Mouse (Mus musculus): Measurements from ENCODE around the gene Kras. TPM values are rescaled to one million over a fixed set of nuclear protein-coding genes. Genes with fewer than 3 reads are reported as not detected.
A peak's percentile ranks its signal among the peaks of the same experiment; 100 is the strongest.

Gene Kras
- 80.5 to 105 TPM (median 99.5 TPM) in 3 replicates for total RNA-seq (2017)

- peak; percentile 56 for ATAC-seq (replicated peaks; ENCODE audit: insufficient number of reproducible peaks, low FRiP score, low TSS enrichment, poor library complexity, severe bottlenecking)
These were observed at the start of gene Kras for GRCm38 (mm10) chr6:145250185-145250791. Gene Kras (minus strand): TSS chr6:145250239.

DNA sequence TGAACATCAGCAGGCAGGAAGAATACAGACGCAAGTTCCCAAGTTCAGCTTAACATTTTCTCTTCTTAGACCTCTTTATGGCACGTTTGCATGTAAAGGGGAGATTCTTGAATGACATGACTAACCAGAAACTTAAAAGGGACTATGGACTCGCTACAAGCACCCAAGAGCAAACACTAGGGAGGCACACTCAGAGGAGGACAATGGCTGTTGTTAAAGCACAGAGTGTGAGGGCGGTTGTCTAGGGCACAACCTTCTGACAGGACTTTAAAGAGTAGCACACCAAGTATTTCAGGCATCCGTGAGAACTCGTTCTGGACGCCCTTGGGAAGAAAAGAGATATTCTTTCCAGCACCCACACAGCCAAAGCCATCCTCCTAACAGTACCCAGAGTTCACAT, 47.6 kb upstream of the Kras start:
- ATAC-seq (replicated peaks; ENCODE audit: insufficient number of reproducible peaks, low FRiP score, low TSS enrichment, poor library complexity, severe bottlenecking) = no peak

- no peak for ATAC-seq (replicated peaks; ENCODE audit: insufficient number of reproducible peaks, low FRiP score, low TSS enrichment, poor library complexity, severe bottlenecking)
These were observed 46.9 kb upstream of the Kras start for GRCm38 (mm10) chr6:145296979-145297378.

DNA sequence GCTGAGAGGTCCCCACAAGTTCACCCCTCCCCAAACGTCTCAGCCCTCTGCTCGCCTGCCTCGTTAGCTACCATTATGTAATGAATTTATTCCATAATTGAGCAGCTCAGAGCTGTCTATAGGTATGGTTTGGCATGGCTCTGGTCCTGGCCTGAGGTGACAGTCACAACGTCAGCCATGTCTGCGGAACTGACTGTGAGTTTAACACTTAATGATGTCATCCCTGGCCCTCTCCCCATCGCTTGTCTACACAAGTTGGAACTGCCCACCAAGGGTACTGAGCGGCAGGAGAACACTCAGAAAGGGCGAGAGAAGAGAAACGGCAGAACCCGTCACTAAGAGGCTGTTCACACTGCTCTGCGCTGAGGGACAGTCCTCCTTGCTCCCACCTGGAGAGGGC, 45.1 kb upstream of the Kras start:
- ATAC-seq (replicated peaks; ENCODE audit: insufficient number of reproducible peaks, low FRiP score, low TSS enrichment, poor library complexity, severe bottlenecking) = no peak

DNA sequence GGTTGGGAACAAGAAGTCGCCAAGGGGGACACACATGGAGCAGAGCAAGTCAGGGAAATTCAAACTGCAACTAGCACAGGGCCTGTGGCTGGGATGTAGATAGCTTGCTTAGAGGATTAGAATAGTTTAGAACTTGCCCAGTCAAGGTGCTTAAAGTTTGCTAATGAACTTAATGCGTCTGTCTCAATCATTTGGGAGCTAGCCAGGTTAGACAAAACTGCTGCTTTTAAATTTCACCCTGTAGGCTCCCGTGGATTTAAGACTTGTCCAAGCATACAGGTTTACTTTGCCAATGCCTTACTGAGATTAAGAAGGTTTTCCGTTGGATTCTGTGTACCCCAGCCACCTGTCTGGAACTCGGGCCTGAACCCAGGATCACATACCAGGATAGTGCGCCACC, 43.1 kb upstream of the Kras start:
- no peak for ATAC-seq (replicated peaks; ENCODE audit: insufficient number of reproducible peaks, low FRiP score, low TSS enrichment, poor library complexity, severe bottlenecking)

DNA sequence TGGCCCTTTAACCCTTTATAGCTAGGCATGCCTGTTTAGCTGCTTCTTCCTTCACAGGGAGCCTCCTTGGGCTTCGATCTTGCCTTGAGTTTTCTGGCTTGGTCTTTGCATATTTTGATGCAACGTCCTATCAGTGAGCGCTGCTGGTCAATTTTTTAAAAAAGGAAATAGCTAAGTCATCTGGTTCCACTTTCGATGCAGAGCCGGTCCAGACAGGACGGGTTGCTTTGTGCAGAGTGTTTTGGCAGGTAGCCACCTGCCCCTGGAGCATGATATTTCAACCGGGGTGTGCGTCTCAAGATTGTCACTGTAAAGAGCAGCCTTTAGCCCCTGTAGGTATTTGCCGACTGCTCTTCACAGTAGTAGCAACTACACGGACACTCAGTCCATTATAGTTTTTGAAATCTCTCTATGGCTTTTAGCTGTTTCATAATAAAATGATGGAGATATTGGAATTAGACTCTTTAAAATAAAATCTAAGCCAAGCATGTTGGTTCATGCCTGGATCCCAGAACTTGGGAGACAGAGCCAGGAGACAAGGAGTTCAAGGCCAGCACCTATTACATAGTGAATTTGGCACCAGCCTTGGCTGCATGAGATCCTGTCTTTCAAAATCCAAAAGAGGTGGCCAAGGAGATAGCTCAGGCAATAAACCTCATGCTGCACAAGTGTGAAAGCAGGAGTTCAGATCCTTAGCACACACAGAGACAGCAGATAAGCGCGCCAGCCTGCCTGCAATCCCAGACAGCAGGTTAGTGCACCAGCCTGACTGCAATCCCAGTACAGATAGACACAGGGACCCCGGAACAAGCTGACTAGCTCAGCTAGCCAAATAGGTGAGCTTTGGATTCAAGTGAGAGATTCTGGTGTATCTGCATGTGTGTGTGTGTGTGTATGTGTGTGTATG, 41.6 kb upstream of the Kras start:
- peak; percentile 65 for ATAC-seq (replicated peaks; ENCODE audit: insufficient number of reproducible peaks, low FRiP score, low TSS enrichment, poor library complexity, severe bottlenecking)

DNA sequence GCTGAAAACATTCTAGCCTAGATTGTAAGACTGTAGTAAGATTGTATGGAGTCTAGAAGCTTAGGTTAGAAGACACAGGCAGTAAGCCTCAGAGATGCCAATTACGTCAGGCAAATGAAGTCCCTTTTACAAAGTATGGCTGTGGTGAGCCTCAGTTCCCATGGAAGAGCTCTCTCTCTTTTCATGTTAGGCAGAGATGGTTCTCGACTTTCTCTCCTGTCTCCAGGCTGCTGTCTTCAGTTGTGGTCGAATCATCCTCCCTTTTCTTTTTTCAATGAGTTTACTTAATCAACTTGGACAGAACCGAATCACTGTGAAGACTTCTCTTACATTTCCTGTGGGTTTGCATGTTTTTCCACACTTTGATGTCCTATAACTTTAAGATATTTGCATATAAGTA, 35.6 kb upstream of the Kras start:
- ATAC-seq (replicated peaks; ENCODE audit: insufficient number of reproducible peaks, low FRiP score, low TSS enrichment, poor library complexity, severe bottlenecking) = no peak

DNA sequence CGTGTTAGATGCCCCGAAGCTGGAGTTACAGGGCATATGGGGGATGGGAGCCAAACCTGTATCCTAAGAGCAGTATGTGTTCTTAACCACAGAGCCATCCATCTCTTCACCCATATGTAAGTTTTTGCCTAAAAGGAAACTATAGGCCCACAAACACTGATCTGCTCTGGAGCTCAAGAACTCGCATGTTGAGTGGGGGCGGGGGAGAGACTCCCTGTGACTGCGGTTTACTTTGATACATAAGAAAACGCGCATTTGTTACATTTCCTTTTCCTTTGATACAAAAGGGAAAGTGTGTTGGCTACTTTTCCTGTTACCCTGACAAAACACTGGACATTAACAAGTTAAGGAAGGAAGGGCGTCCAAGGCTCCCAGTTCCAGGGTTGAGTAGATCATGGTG, 34.2 kb upstream of the Kras start:
- ATAC-seq (replicated peaks; ENCODE audit: insufficient number of reproducible peaks, low FRiP score, low TSS enrichment, poor library complexity, severe bottlenecking) = no peak

- no peak for ATAC-seq (replicated peaks; ENCODE audit: insufficient number of reproducible peaks, low FRiP score, low TSS enrichment, poor library complexity, severe bottlenecking)
These were observed 27.2 kb upstream of the Kras start for GRCm38 (mm10) chr6:145277138-145277763.

DNA sequence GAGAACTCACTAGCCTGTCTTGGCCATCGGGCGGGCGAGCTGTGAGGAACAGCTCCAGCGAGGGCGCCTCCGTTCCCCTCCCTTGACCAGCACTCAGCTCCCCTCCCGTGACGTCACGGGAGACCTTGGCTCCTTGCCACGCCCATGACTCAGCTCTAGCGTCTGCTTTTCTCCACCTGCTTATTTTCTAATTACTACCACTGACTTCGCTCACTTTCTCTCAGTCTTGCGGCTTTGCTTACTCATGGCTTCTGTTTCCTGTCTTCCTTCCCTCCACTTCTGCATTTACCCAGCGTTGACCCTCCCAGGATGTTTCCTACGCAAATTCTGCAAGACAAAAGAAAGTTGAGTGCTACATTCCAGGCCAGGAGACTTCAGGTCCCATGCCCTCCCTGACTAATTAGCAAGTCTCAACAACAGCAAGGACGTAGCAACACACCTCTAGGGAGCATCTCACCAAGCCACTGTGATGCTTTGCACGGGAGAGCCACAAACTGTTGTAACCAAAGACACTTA, 26.3 kb upstream of the Kras start:
- peak; percentile 93 for ATAC-seq (replicated peaks; ENCODE audit: insufficient number of reproducible peaks, low FRiP score, low TSS enrichment, poor library complexity, severe bottlenecking)

- ATAC-seq (replicated peaks; ENCODE audit: insufficient number of reproducible peaks, low FRiP score, low TSS enrichment, poor library complexity, severe bottlenecking) = no peak
These were observed 25.7 kb upstream of the Kras start for GRCm38 (mm10) chr6:145275586-145276219.

GRCm38 (mm10) chr6:145273971-145274620, 24.1 kb upstream of the Kras start:
- peak; percentile 62 for ATAC-seq (replicated peaks; ENCODE audit: insufficient number of reproducible peaks, low FRiP score, low TSS enrichment, poor library complexity, severe bottlenecking)

DNA sequence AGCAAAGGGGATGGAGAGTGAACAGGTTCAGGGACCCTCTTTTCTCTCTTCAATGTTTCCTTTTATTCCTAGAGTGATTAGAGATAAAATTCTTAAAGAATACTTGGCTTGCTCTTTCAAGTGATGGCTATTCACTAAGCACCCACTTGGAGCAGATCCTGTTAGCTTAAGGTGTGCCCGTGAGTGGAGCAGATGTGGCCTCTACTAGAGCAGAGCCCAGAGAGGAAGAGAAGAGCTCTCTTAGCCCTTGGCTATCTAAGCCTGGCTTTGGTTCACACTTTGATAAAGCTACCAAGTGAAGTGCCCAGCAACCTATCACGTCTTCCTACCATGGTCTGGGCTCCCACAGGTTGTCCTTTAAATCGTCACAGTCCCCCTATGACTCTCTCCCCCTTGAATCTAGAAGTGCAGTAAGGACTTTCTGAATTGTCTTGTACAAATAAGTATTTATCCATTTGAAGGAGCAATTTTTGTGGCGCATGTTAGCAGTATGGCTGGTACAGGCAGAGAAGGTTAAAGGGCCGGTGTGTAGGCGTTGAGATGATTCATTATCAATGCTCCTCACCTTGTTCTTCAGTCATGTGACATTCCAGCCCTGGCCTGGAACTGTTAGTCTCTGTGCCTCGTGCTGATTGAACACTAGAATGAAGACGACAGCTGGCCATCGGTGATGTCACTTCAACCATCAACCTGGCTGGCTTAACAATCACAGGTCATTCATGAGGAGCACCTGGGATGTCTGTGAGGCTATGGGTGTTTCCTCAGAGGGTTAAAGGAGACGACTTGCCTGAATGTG, 22.3 kb upstream of the Kras start:
- ATAC-seq (replicated peaks; ENCODE audit: insufficient number of reproducible peaks, low FRiP score, low TSS enrichment, poor library complexity, severe bottlenecking) = no peak

DNA sequence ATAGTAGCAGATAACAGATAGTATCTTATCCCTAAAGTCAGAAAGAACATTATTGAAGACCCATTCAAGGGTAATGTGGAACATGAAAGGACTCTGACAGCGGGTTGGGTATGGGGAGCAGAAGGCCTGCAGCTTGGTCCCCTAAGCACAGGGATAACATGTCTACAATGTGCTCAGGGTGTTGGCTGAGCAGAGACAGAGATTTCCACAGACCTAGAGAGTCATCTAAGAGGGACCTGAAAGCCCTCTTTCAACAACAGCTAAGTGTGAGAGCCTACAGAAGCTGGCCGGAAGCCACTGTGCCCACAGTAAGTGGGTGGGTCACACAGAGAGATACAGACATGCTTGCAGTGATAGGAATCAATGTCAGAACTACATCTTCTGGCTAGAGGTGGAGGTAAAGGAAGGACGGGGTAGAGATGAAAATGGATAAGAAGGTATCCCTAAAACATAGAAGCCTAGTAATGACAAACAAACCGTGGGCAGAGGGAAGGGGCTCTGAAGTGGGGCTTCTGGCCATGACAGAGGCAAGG, 19.3 kb upstream of the Kras start:
- ATAC-seq (replicated peaks; ENCODE audit: insufficient number of reproducible peaks, low FRiP score, low TSS enrichment, poor library complexity, severe bottlenecking) = no peak

GRCm38 (mm10) chr6:145267692-145268091, 17.7 kb upstream of the Kras start:
- no peak for ATAC-seq (replicated peaks; ENCODE audit: insufficient number of reproducible peaks, low FRiP score, low TSS enrichment, poor library complexity, severe bottlenecking)

- ATAC-seq (replicated peaks; ENCODE audit: insufficient number of reproducible peaks, low FRiP score, low TSS enrichment, poor library complexity, severe bottlenecking) = no peak
These were observed 12.3 kb upstream of the Kras start for GRCm38 (mm10) chr6:145262314-145262713.

- ATAC-seq (replicated peaks; ENCODE audit: insufficient number of reproducible peaks, low FRiP score, low TSS enrichment, poor library complexity, severe bottlenecking) = no peak
These were observed 6.6 kb upstream of the Kras start for GRCm38 (mm10) chr6:145256701-145257073.

All from monocyte, adult 5-6 weeks (primary cell).